Mouse (Mus musculus) cerebellum, postnatal 25 days (tissue): ENCODE data around the gene Hjurp.

ENCODE experiments used
- DNase-seq, 2 experiments: peaks; one replicate each; pipeline ENCODE4 v3.0.0; 2021; ENCODE audit warnings: mixed read lengths in 2 of 2

Gene Hjurp

GRCm38 (mm10) chr1:88219054-88219453, 58.4 kb downstream of the Hjurp start:
- no peak for DNase-seq

DNA sequence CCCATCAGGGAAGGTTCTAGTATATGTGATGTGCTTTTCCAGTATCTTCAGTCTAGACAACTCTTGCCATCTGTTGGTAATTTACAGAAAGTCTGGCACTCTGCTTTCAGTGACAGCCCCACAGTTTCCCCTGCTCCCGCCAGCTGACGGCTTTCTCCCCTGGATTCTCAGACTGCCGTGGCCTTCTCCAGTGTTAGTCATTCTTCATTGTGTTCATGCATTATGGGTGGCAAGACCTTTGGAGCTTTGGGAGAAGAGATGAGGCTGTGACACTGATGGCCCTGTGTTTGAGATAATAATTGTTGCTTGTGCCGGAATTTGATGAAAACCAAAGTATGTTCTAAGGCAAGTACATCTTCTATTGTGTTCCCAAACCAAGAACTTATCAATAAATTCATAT, 58.8 kb downstream of the Hjurp start:
- no peak for DNase-seq

DNA sequence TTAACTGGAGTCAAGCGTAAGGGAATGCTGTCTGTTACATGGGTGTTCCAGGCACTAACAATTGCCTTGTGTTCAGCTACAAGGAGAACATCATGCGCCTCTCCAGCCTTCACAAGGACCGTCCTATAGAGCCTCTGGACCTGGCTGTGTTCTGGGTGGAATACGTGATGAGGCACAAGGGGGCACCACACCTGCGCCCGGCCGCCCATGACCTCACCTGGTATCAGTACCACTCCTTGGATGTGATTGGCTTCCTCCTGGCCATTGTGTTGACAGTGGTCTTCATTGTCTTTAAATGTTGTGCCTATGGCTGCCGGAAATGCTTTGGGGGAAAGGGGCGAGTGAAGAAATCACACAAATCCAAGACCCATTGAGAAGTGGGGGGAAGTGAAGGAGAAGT, 59.4 kb downstream of the Hjurp start:
- DNase-seq, result peak in 1 of 2 experiments; percentile 14

GRCm38 (mm10) chr1:88217576-88217975, 59.9 kb downstream of the Hjurp start:
- no peak for DNase-seq

- DNase-seq, result no peak
These were observed 60.3 kb downstream of the Hjurp start for GRCm38 (mm10) chr1:88217144-88217543.

GRCm38 (mm10) chr1:88216551-88216950, 60.9 kb downstream of the Hjurp start:
- no peak for DNase-seq

DNA sequence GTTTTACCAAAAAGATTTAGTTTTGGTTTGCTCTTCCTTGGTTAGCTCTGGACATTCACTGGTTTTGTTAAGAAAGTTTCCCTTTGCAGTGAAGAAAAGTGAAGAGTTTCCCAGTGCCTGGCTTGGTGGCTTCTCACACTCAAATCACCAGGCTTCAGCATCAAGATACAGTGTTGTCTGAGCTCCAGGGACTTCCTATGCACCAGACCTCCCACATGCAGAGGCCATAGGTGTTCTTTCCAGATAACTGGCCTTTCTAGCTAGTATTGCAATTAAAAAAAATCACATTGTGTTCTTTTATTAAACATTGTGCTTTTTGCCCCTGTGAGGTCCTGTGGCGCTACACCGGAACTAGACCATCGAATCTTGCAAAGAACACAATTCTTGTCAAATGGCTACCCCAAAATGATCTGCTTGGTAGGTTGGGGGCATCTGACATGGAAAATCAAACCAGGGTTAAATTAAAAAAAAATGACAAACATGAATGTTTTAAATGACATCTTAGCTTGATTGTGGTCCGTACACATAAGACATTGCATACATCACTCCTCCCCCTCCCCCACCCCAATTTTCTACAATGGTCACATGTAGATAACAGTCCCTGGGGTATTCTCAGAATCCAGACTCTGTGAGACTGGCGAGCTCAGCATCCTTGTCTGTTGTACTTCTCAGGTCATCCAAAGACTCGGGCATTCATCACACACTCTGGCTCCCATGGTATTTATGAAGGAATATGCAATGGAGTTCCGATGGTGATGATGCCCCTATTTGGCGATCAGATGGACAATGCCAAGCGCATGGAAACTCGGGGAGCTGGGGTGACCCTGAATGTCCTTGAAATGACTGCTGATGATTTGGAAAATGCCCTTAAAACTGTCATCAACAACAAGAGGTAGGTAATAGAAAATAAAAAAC, 61.7 kb downstream of the Hjurp start:
- no peak for DNase-seq

DNA sequence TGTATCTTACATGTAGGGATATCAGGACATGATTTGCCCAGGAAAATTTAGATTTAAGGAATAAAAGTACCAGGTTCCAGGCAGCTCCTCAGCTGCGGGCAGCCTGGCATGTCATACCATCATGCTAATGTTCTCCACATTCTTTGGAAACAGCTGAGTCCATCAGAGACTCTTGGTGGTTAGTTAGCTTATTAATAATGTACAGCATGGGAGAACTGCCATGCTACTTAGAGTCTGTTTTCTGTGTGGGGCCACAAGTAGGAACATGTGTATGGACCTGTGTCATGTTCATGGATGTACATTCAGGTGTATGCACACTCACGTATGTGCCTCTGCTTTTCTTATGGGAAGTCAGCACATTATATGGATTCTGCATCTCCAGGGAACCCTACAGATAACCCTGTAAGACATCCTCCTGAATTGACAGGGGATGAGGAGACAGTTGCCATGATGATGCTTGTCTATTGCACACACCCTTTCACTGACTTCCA, 62.9 kb downstream of the Hjurp start:
- no peak for DNase-seq

DNA sequence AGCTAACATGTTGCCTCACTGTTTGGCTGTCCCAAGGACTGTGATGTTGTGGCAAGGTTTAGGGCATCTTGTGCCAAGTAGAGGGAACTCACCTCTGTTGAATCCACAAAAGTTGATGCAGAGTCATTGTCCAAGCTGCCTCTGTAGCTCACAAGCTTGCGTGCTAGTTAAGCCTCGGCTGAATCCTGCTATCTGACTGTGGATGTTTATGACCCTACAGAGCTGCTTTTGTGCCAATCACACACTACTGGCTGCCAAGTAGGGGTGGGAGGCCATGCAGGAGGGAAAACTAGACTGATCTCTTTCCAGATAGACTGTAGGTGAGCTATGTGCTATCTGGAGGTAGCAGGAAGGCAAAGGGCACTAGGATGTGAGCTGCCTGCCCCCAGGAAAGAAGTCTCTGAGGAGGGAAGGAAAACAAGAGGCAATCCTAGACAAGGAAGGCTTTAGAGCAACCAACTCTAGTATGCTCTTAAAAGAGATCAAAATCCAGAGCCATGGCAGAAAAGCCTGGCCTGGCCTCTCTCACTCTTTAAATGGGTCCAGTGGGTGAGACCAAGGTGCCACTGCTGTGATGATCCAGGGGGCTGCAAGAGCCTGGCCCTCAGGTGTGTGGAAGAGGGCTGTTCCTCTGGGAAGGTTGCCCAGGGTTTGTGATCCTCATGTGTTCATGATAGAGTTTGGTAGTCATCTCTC, 63.5 kb downstream of the Hjurp start:
- DNase-seq, result no peak

DNA sequence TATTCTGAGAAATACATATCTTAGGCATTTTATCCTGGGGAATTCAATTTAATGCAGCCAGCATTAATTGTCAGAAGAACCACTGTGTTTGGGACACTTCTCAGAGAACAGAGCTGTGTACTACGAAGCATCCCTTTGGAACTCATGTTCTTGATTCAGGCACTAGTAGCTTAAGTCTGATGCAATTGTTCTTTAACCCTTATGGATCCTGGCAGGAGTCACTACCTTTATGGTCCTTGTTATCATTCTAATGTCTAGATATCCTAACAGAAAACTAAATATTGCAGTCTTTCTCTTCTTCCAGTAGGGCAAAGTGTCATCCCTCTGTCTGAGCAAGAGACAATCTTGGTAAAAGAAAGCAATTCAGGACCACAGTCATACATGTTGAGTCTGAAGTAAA, 64.4 kb downstream of the Hjurp start:
- no peak for DNase-seq
